Mouse (Mus musculus) B cell, adult (primary cell): ENCODE results near the gene Myo10. TPM values are rescaled to one million over a fixed set of nuclear protein-coding genes. Genes with fewer than 3 reads are reported as not detected.

ENCODE experiments used
- total RNA-seq: library from RNA; stranded (reverse); gene quantifications from 4 replicates; pipeline ENCODE4 v1.2.4, GENCODE M21; 2023; ENCODE audit not compliant: inconsistent age

Myo10 gene
- total RNA-seq = 3.2 to 4.3 TPM (median 3.9 TPM) in 4 replicates

DNA sequence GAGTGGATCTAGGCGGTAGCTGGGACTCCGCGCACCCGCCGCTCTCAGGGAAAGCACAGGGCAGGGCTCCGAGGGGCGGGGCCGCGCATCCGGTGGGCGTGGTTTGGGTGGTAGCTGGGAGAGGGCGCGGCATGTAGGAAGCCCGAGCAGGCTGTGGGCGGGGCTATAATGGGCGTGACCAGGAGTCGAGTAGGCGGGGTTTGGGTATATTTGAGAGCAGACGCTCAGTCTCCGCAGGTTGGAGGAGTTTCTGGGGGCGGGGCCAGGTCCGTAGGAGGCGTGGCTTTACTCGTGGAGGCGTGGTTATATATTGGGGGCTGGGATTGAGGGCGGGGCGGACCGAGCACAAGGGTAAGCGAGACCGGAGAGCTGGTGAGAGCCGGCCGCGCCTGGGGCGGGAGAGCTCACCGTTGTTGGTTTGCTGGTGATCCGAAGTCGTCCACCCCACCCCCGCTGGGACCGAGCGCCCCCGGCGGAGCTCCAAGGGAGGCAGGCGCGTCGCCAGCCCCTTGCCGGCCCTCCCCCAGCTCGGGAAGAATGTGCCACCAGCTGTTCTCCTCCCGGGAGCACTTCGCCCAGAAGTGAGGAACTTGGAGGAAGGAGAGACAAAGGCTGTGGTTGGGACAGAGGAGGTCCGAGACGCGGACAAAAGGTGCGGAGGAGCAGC, at the start of gene Myo10:
Gene Myo10 (plus strand): TSS at position 326 of the 667 bp plus-strand sequence.

DNA sequence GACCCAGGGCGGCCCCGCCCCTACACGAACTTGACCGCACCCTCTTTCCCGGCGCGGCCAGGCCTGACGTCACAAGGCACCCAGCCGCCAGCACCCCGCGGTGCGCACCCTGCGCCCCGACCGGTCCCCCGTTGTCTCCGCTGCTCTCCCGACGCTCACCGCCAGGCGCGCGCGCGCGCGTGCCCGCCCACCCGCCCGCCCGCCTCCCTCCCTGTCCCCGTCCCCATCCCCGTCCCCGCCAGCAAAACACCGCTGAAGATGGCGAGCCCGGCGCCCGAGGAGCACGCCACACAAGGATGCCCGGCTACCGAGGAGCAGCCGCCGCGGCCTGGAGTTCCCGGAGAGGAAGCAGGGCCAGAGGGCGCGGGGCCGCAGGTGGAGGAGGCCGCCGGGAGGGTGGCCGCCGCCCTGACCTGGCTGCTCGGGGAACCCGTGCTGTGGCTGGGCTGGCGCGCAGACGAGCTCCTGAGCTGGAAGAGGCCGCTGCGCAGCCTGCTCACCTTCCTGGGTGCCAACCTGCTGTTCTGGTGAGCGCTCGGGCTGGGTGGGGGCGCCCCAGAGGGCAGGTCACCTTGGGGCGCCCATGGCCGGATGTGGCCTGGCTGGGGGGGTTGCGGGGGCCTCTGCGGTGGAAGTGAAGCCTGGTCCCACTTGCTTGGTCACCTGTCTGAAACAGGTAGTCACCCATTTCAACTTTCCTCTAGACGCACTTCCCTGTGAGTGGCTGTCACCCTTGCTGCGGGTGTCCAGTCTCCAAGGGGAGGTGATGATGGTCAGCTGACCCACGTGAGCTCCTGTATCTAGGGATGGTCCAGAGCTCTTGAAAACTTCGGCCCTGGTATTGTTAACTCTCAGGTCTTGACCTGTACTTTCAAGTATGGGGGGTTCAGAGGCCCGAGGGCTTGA, 221.0 kb downstream of the Myo10 start, which contains the start of gene Retreg1:
Gene Retreg1 (plus strand): TSS at position 95 of the 906 bp plus-strand sequence.

Other genes starting within 250 kb of the Myo10 start
- 2.3 to 2.9 TPM (median 2.8 TPM) in 4 replicates for gene Basp1, start 208.8 kb upstream of the Myo10 start, total RNA-seq
- gene Retreg1, start 220.7 kb downstream of the Myo10 start, total RNA-seq = 91.0 to 101 TPM (median 91.7 TPM) in 4 replicates